ENCODE assay signal across 11 mouse cellular contexts in the genomic region with DNA sequence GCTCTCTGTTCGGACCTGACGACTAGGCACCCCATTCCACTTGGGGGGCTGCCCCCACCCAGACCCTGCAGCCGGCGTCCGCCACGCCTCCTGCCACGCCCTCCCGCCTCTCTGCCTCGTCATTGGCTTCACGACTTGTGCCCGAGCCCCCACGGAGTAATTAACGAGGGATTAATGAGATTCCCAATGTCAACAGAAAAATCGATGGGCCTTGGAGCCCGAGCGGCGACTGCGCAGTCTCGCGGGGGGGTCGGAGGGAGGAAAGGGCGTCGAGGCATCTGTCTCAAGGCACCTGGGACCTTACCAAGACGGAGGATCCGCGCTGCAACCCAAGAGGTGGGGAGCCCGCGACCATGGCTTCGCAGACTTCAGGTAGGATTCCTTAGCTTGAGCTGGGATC. TPM values are rescaled to one million over a fixed set of nuclear protein-coding genes. Genes with fewer than 3 reads are reported as not detected.
A peak's percentile ranks its signal among the peaks of the same experiment; 100 is the strongest.
DNase-seq lines count a peak whose midpoint lies in the region; ATAC-seq lines count a peak whose summit lies in the region.
"Had no signal": no experiment of that assay in that cellular context is flagged by ENCODE, and none has a peak within 500 bp of the region (broad histone marks: within the 10 kb centered on the region; RNA-seq: fewer than 3 reads in every experiment).

A gene (plus strand): TSS at position 201 of the 400 bp plus-strand sequence.

- no peak within 1 kb of the TSS for H3K27ac ChIP-seq in neural tube, embryonic 11.5 days (ENCODE audit: low read depth, low read length)
- no peak within 1 kb of the TSS for H3K27ac ChIP-seq in hindbrain, embryonic 16.5 days (ENCODE audit: low read depth, low read length)
- no peak within 1 kb of the TSS for H3K27ac ChIP-seq in midbrain, embryonic 12.5 days (replicated peaks)

- WGBS in neural tube, embryonic 11.5 days: 4% methylated on average over 29 of the region's 29 CpGs
- WGBS in hindbrain, embryonic 16.5 days: 2% methylated on average over 29 of the region's 29 CpGs
- 3% methylated on average over 29 of the region's 29 CpGs for WGBS in midbrain, embryonic 12.5 days

- peak within 1 kb of the TSS; percentile 36 for H3K4me2 ChIP-seq in neural tube, embryonic 11.5 days (ENCODE audit: low read depth)
- H3K4me2 ChIP-seq in hindbrain, embryonic 16.5 days (ENCODE audit: low read length): peak within 1 kb of the TSS; percentile 70
- peak within 1 kb of the TSS; percentile 57 for H3K4me2 ChIP-seq in midbrain, embryonic 12.5 days (replicated peaks)

- H3K9me3 ChIP-seq in neural tube, embryonic 11.5 days (ENCODE audit: control insufficient read depth, low read length): no peaks in the 10 kb centered on the region
- no peaks in the 10 kb centered on the region for H3K9me3 ChIP-seq in hindbrain, embryonic 16.5 days (ENCODE audit: control insufficient read depth, low read length)
- H3K9me3 ChIP-seq in midbrain, embryonic 12.5 days: no peaks in the 10 kb centered on the region

- H3K36me3 ChIP-seq in neural tube, embryonic 11.5 days (ENCODE audit: control insufficient read depth, insufficient read depth, low read length): no peaks in the 10 kb centered on the region
- no peaks in the 10 kb centered on the region for H3K36me3 ChIP-seq in hindbrain, embryonic 16.5 days (ENCODE audit: control insufficient read depth, insufficient read depth, low read length)
- H3K36me3 ChIP-seq in midbrain, embryonic 12.5 days: no peaks in the 10 kb centered on the region

- peaks cover 25% of the 10 kb centered on the region for H3K27me3 ChIP-seq in neural tube, embryonic 11.5 days (ENCODE audit: control insufficient read depth, insufficient read depth, low read length)
- peaks cover 14% of the 10 kb centered on the region for H3K27me3 ChIP-seq in hindbrain, embryonic 16.5 days (replicated peaks; ENCODE audit: control insufficient read depth, insufficient read depth, low read length)
- peaks cover 73% of the 10 kb centered on the region for H3K27me3 ChIP-seq in midbrain, embryonic 12.5 days

- no peak for ATAC-seq in neural tube, embryonic 11.5 days (ENCODE audit: insufficient read depth, low FRiP score, low TSS enrichment)
- ATAC-seq in hindbrain, embryonic 16.5 days: 0 out of 2 replicates have a peak, but pooled peaks have one; percentile 17
- no peak for ATAC-seq in midbrain, embryonic 12.5 days (ENCODE audit: low FRiP score, low read depth)

- H3K4me1 ChIP-seq in neural tube, embryonic 11.5 days (ENCODE audit: control insufficient read depth, insufficient read depth, low read length): 0 out of 2 replicates have a peak, but pooled peaks cover 6% of the 10 kb centered on the region
- H3K4me1 ChIP-seq in hindbrain, embryonic 16.5 days (ENCODE audit: control insufficient read depth, insufficient read depth, low read depth, low read length): peaks cover 8% of the 10 kb centered on the region
- peaks cover 18% of the 10 kb centered on the region; the same call in 1 of the 2 replicates for H3K4me1 ChIP-seq in midbrain, embryonic 12.5 days

- H3K9ac ChIP-seq in neural tube, embryonic 11.5 days (ENCODE audit: low read length): no peak within 1 kb of the TSS; the same call in 1 of the 2 replicates
- H3K9ac ChIP-seq in hindbrain, embryonic 16.5 days (ENCODE audit: low read depth, low read length): peak within 1 kb of the TSS; percentile 58
- 0 out of 2 replicates have a peak within 1 kb of the TSS, but pooled peaks have one; percentile 31 for H3K9ac ChIP-seq in midbrain, embryonic 12.5 days (replicated peaks)

- peak; percentile 47 for DNase-seq in neural tube, embryonic 11.5 days (ENCODE audit: low spot score)
- no peak for DNase-seq in neural tube, embryonic 10.5 days (ENCODE audit: extremely low spot score, low spot score)
- DNase-seq in urinary bladder, adult 18-20 months (ENCODE audit: low spot score in 2 of 2): no peak
- DNase-seq in layer of hippocampus, adult 9-10 months (ENCODE audit: low spot score): no peak
- no peak for DNase-seq in urinary bladder, postnatal 10 days (ENCODE audit: low spot score)
- no peak for DNase-seq in ovary, postnatal 36 days (ENCODE audit: low spot score)
- DNase-seq: thymus, postnatal 14 days had no signal

- peak within 1 kb of the TSS; percentile 18; the same call in 1 of the 2 replicates for H3K4me3 ChIP-seq in neural tube, embryonic 11.5 days (ENCODE audit: low read depth, low read length)
- peak within 1 kb of the TSS; percentile 40 for H3K4me3 ChIP-seq in hindbrain, embryonic 16.5 days (ENCODE audit: low read length)
- H3K4me3 ChIP-seq in midbrain, embryonic 12.5 days: peak within 1 kb of the TSS; percentile 32
- H3K4me3 ChIP-seq: erythroblast, embryonic 14.5 days had no signal

RNA-seq across cellular contexts. Expression of the gene that starts here (rescaled TPM):
- 0.35 and 0.37 TPM in 2 replicates for polyA plus RNA-seq in neural tube, embryonic 11.5 days (2014; fragmentation: Nextera tagmentation; extraction: Ambion mirVana)
- polyA plus RNA-seq in hindbrain, embryonic 16.5 days (2015; fragmentation: Nextera tagmentation; extraction: Ambion mirVana): 2.3 and 2.7 TPM in 2 replicates
- polyA plus RNA-seq in midbrain, embryonic 12.5 days (2016; fragmentation: Nextera tagmentation; extraction: Ambion mirVana): 0.28 and 0.43 TPM in 2 replicates
- polyA plus RNA-seq: erythroblast, embryonic 14.5 days; heart, embryonic 14.5 days had no signal

Comparison
In these comparisons a context has a peak if more than half of its experiments do, and no peak if none do; other contexts are left out.
1. Peak in DNase-seq, H3K4me3 ChIP-seq and H3K4me2 ChIP-seq in neural tube, embryonic 11.5 days; RNA of the gene not detected or under 1 TPM.